Mouse (Mus musculus) myocyte (in vitro differentiated cells): ENCODE data around the gene Hspbap1. TPM values are rescaled to one million over a fixed set of nuclear protein-coding genes. Genes with fewer than 3 reads are reported as not detected.

Source experiments
- H3K27me3 ChIP-seq: one replicate; pipeline ENCODE4 v1.6.1; 2011; ENCODE audit not compliant: control insufficient read depth, insufficient read depth, insufficient read length
- H3K36me3 ChIP-seq: one replicate; pipeline ENCODE4 v1.6.1; 2011; ENCODE audit not compliant: control insufficient read depth, insufficient read depth
- H3K4me2 ChIP-seq: one replicate; pipeline ENCODE4 v1.6.1; 2011; ENCODE audit warnings: low read depth, control low read depth
- H3K4me3 ChIP-seq: one replicate; pipeline ENCODE4 v1.5.1; 2011; ENCODE audit warnings: mild to moderate bottlenecking, control low read depth, moderate library complexity
- H3K79me2 ChIP-seq: one replicate; pipeline ENCODE4 v1.6.1; 2011; ENCODE audit not compliant: control insufficient read depth, insufficient read depth
- H3ac ChIP-seq: one replicate; pipeline ENCODE4 v1.6.1; 2011; ENCODE audit not compliant: control insufficient read depth, insufficient read length
- CEBPB ChIP-seq: IDR thresholded peaks from 2 replicates; pipeline ENCODE4 v1.6.1; 2011; ENCODE audit warnings: mild to moderate bottlenecking, moderate library complexity; ENCODE audit not compliant: poor library complexity, insufficient read depth, severe bottlenecking
- E2F4 ChIP-seq: IDR thresholded peaks from one replicate; pipeline ENCODE4 v1.6.1; 2011; ENCODE audit warnings: mild to moderate bottlenecking, control low read depth, moderate library complexity; ENCODE audit not compliant: insufficient read depth
- MAX ChIP-seq: IDR thresholded peaks from one replicate; pipeline ENCODE4 v1.6.1; 2011; ENCODE audit warnings: low read depth, mild to moderate bottlenecking, control low read depth
- MYOD1 ChIP-seq, 3 experiments: IDR thresholded peaks; one replicate each; pipeline ENCODE4 v1.6.1; 2011; ENCODE audit warnings: control low read depth in 2 of 3, low read depth in 2 of 3, mild to moderate bottlenecking in 2 of 3, moderate library complexity in 1 of 3; ENCODE audit not compliant: insufficient read length in 2 of 3, control insufficient read depth in 1 of 3
- MYOG ChIP-seq, 3 experiments: IDR thresholded peaks; one replicate each; pipeline ENCODE4 v1.6.1; 2011; ENCODE audit warnings: control low read depth in 2 of 3, low read depth in 2 of 3, mild to moderate bottlenecking in 2 of 3; ENCODE audit not compliant: insufficient read length in 2 of 3, control insufficient read depth in 1 of 3, insufficient read depth in 1 of 3
- POLR2A ChIP-seq: IDR thresholded peaks from one replicate; pipeline ENCODE4 v1.6.1; 2011; ENCODE audit warnings: low read depth, mild to moderate bottlenecking, control low read depth, moderate library complexity; ENCODE audit not compliant: insufficient read length
- POLR2AphosphoS2 ChIP-seq: IDR thresholded peaks from one replicate; pipeline ENCODE4 v1.6.1; 2011; ENCODE audit warnings: low read depth, control low read depth; ENCODE audit not compliant: insufficient read length
- REST ChIP-seq: IDR thresholded peaks from one replicate; pipeline ENCODE4 v1.6.1; 2011; ENCODE audit warnings: mild to moderate bottlenecking, control low read depth, moderate library complexity; ENCODE audit not compliant: insufficient read depth, insufficient read length
- SRF ChIP-seq: IDR thresholded peaks from one replicate; pipeline ENCODE4 v1.6.1; 2011; ENCODE audit warnings: low read depth; ENCODE audit not compliant: control insufficient read depth, insufficient read length
- TCF12 ChIP-seq: IDR thresholded peaks from one replicate; pipeline ENCODE4 v1.6.1; 2011; ENCODE audit warnings: mild to moderate bottlenecking, control low read depth; ENCODE audit not compliant: poor library complexity, insufficient read depth, severe bottlenecking
- TCF3 ChIP-seq: IDR thresholded peaks from one replicate; pipeline ENCODE4 v1.6.1; 2011; ENCODE audit warnings: low read depth, control low read depth; ENCODE audit not compliant: insufficient read length
- USF1 ChIP-seq: IDR thresholded peaks from one replicate; pipeline ENCODE4 v1.6.1; 2011; ENCODE audit warnings: low read depth, mild to moderate bottlenecking, control low read depth, moderate library complexity
- polyA plus RNA-seq: library from polyadenylated mRNA; unstranded; fragments of >200 nt; fragmentation: generic; extraction: Trizol; gene quantifications from one replicate; pipeline ENCODE4 v1.2.1, GENCODE M21; 2012; ENCODE audit warnings: missing spikeins

The Hspbap1 gene
- polyA plus RNA-seq, 1 experiment, result 6.3 TPM

DNA sequence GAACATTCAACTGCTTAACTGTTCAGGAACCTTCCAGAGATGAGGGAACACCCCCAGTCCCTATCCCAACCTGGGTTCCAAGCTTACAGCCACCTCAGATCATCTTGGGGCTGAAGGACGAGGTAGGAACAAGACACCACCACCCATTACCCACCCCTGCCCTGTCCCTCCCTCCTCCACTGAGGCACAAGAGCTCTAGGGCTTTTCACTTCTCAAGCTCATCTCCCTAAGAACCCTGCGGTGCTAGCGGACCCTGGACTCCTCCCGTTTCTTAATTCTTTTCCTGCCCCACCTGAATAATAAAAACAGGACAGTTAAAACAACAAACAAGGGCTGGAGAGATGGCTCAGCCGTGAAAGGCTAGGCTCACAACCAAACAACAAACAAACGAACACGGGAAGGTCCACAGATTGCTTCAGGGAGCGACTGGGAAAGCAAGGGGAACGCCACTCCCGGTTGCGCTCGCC, 100.4 kb downstream of the Hspbap1 start:
- Histone ChIP-seq H3K27me3 (no peaks in the 10 kb centered on the region), H3K4me3 (peak overlapping the region; percentile 49), H3K36me3 (no peaks in the 10 kb centered on the region), H3K79me2 (no peaks in the 10 kb centered on the region), H3K4me2 (peak overlapping the region; percentile 80), H3ac (peak overlapping the region; percentile 49)
- no peak for TF ChIP-seq MYOG (IDR thresholded peaks at IDR 0.05; ENCODE audit: control insufficient read depth in 1 of 3, insufficient read depth in 1 of 3, insufficient read length in 2 of 3, low read depth in 2 of 3)
- no peak for TF ChIP-seq E2F4
- TF ChIP-seq SRF, result no peak
- no peak for TF ChIP-seq CEBPB
- TF ChIP-seq TCF12, result no peak

DNA sequence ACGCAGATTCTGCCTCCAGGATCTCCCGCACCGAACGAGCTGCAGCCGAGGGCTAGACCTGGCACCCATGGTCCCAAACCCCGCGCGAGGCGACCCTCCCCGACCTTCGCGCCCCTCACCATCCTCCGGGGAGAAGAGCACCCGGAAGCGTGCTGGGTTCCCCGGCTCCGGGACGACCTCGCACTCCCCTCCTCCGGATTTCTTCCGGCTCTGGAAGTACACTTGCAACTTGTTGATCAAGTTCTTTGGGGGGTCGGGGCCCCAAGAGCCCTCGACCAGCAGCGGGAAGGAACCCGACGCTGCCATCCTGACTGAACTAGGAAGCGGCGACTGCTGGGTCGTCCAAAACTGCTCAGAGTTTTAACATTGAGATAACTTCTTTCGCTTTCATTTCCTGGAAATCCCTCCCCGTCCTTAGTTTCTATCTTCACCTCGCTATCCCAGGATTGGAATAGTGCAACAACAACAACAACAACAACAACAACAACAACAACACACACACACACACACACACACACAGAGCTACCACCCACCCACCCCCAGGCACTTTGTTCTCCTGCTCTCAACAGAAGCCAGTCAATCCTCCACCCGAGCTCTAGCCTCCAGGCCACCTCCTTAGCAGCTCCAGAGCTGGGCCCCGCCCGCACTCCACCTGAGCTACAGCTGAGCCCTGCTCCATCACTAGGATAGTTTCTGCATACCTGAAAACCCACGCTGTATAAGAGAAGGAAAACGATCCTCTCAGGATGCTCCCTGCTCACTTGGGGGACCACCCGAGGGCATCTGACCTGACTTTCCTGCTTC, 101.1 kb downstream of the Hspbap1 start, which contains the start of gene Parp14:
Gene Parp14, minus strand, starts transcription at position 497 of the 804 bp plus-strand sequence.
- TF ChIP-seq TCF12 (no peak), POLR2A (no peak), MYOG (IDR thresholded peaks at IDR 0.05; ENCODE audit: control insufficient read depth in 1 of 3, insufficient read depth in 1 of 3, insufficient read length in 2 of 3, low read depth in 2 of 3) (no peak), POLR2AphosphoS2 (no peak)
- H3K36me3 ChIP-seq, result no peaks in the 10 kb centered on the region
- peak within 1 kb of the TSS; percentile 80 for H3K4me2 ChIP-seq
- H3ac ChIP-seq, result peak within 1 kb of the TSS; percentile 49
- H3K4me3 ChIP-seq, result peak within 1 kb of the TSS; percentile 49
- H3K27me3 ChIP-seq, result no peaks in the 10 kb centered on the region
- no peaks in the 10 kb centered on the region for H3K79me2 ChIP-seq

DNA sequence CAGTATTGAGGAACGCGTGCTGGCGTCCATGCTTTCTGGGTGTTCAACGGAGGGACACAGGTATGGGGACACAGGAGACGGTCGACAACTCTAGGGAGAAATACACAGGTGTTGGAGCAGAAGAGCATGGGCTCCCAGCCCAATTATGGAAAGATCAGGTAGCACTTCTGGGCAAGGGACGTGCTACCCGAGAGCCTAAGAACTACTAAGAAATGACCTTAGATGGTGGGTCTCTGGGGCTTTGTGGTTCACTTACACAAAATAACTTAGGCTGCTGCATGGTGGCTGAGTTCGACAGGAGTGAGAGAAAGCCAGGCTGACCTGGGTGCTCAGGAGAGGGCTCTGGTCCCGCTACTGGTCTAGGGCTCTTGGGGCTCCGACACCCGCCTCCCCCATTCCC, 101.7 kb downstream of the Hspbap1 start:
- TF ChIP-seq SRF (no peak), REST (no peak), E2F4 (no peak), MAX (no peak), CEBPB (no peak), POLR2AphosphoS2 (no peak), POLR2A (no peak), TCF12 (no peak), MYOD1 (IDR thresholded peaks at IDR 0.05; ENCODE audit: control insufficient read depth in 1 of 3, insufficient read length in 2 of 3, low read depth in 2 of 3) (no peak), TCF3 (no peak), USF1 (no peak), MYOG (IDR thresholded peaks at IDR 0.05; ENCODE audit: control insufficient read depth in 1 of 3, insufficient read depth in 1 of 3, insufficient read length in 2 of 3, low read depth in 2 of 3) (no peak)
- Histone ChIP-seq H3K36me3 (no peaks in the 10 kb centered on the region), H3K4me2 (peak overlapping the region; percentile 80), H3K79me2 (no peaks in the 10 kb centered on the region), H3K4me3 (peak overlapping the region; percentile 49), H3K27me3 (no peaks in the 10 kb centered on the region), H3ac (no peak overlapping the region)

DNA sequence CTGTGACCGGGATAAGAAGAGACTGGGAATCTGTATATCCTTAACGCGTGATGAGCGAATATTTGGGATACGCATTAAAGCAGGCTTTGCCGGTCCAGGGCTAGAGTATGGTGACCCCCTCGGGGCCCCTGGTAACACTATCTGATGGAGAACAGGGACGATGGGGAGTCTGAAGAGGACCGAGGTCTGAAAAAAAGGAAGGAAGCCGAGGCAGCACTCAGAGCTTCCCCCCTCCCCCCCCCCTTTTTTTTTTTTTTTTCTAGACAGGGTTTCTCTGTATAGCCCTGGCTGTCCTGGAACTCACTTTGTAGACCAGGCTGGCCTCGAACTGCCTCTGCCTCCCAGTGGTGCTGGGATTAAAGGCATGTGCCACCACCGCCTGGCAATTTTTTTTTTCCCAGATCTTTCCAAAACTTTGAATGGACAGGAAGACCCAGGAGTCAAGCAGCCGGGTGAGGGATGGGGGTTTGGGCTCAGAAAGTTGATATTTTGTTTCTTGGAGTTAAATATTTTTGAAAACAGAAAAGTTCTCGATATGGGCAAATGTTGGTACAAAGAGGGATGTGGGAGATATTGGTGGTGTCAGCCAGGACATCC, 102.3 kb downstream of the Hspbap1 start:
- no peak overlapping the region for H3ac ChIP-seq
- H3K79me2 ChIP-seq, result no peaks in the 10 kb centered on the region
- H3K4me3 ChIP-seq, result peak overlapping the region; percentile 49
- peak overlapping the region; percentile 80 for H3K4me2 ChIP-seq
- TF ChIP-seq TCF3 (no peak), POLR2A (no peak), TCF12 (no peak), SRF (no peak), E2F4 (no peak), POLR2AphosphoS2 (no peak), MYOG (IDR thresholded peaks at IDR 0.05; ENCODE audit: control insufficient read depth in 1 of 3, insufficient read depth in 1 of 3, insufficient read length in 2 of 3, low read depth in 2 of 3) (no peak), REST (no peak), USF1 (no peak)
- no peaks in the 10 kb centered on the region for H3K36me3 ChIP-seq
- H3K27me3 ChIP-seq, result no peaks in the 10 kb centered on the region

DNA sequence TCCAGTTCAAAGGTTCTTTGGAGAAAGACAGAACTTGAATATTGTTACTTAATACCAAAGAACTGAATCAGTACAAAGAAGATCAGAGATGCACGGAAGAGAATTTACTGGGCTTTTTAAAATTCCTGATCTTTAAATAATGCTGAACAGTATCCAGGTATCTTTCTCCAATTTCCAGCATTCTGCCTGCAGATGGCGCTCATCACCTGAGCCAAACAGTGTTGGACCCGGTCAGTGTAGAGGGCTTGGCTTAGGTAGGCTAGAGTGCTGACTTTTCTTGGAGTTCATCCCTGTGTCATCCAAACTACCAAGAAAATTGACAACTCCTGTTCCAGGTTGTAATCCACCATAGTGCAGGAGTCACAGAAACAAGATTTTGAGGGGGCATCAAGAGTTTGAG, 104.2 kb downstream of the Hspbap1 start:
- Histone ChIP-seq H3ac (no peak overlapping the region), H3K4me3 (no peak overlapping the region), H3K27me3 (no peaks in the 10 kb centered on the region), H3K4me2 (no peak overlapping the region), H3K79me2 (no peaks in the 10 kb centered on the region), H3K36me3 (no peaks in the 10 kb centered on the region)
- TF ChIP-seq SRF (no peak), CEBPB (no peak), POLR2AphosphoS2 (no peak), USF1 (no peak), MYOD1 (IDR thresholded peaks at IDR 0.05; ENCODE audit: control insufficient read depth in 1 of 3, insufficient read length in 2 of 3, low read depth in 2 of 3) (no peak), POLR2A (no peak), REST (no peak), MAX (no peak), MYOG (IDR thresholded peaks at IDR 0.05; ENCODE audit: control insufficient read depth in 1 of 3, insufficient read depth in 1 of 3, insufficient read length in 2 of 3, low read depth in 2 of 3) (no peak)
